Mouse (Mus musculus) NIH3T3 (cell line): ENCODE data around the gene Emc9.

Source experiments
- DNase-seq: peaks from one replicate; pipeline ENCODE4 v3.0.0-alpha.2; 2012; ENCODE audit warnings: low read depth

The Emc9 gene

GRCm38 (mm10) chr14:55560202-55561073 lies 24.7 kb downstream of the Emc9 start, which contains the start of gene A730061H03Rik:
Gene A730061H03Rik (minus strand): TSS chr14:55560406.
- peak; percentile 97 for DNase-seq

- peak; percentile 78 for DNase-seq
These were observed 25.3 kb downstream of the Emc9 start, which contains the start of gene Dcaf11 for GRCm38 (mm10) chr14:55559799-55560201. Gene Dcaf11 (plus strand): TSS chr14:55560006.

GRCm38 (mm10) chr14:55558740-55559448 lies 26.2 kb downstream of the Emc9 start:
- DNase-seq: no peak

DNA sequence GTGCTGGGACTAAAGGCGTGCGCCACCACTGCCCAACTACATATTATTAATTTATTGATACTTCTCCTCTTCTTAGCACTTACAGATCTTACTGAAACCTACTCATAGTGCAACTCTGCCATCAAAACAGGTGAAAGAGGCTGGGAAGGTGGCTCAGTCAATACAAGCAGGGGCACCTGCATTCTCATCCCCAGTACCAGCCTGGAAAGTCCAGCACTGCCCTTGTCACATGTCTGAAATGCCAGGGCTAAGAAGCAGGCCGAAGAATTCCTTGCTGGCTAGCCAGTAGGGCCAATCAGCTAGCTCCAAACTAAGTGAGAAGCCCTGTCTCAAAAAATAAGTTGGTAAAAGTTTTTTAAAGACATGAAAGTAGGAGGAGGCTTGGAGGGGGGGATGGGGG lies 27.5 kb downstream of the Emc9 start:
- no peak for DNase-seq

DNA sequence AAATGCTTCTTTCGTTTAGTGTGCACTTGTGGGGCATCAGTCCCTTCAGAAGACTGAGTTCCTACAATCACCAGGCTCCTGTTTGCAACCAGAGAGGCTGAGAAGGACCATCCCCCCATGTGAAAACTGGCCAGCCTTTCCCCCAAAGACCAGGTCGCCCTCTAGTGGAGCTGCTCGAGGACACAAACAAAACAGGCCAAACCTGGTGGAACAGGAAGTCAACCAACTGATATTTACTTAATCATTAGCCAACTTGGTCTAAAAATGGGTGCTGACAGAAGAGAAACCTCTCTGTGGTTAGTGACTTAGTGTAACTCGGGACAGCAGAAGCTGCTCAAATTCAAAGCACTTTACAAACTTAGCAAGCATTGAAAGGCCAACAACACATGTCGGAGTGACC lies 28.1 kb downstream of the Emc9 start:
- DNase-seq: peak; percentile 90

DNA sequence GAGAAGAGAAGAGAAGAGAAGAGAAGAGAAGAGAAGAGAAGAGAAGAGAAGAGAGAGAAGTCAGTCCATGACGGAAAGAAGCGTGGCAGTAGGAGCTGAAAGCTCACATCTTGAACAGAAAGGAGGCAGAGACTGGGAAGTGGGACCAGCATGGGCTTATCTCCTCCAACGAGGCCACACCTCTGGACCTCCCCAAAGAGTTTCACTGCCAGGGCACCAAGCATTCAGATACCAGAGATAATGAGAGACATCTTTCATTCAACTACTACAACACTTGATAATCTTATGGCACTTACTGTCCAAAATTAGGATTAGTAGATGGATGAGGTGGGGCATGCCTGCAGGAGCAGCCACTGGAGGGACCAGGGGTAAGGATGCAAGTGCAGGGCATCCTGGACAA lies 29.3 kb downstream of the Emc9 start:
- no peak for DNase-seq

- DNase-seq: no peak
These were observed 30.5 kb downstream of the Emc9 start for GRCm38 (mm10) chr14:55554635-55555034.

DNA sequence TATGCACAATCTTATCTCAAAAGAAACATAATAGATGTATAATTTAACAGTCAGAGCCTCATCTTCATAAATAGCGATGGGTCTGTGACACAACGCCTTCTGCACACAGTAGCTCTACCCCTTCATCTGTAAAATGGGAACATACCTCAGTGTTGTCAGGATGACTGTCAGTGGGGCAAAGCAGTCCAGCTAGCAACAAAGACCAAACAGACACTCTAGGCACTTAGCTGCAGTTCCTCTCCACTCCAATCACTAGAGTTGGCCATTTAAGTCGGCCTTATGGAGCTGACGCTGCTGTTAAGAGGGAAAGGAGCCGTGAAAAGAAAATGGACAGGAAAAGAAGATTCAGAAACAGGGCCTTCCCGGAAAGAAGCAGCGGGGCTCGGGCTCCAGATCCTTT lies 33.3 kb downstream of the Emc9 start:
- no peak for DNase-seq

DNA sequence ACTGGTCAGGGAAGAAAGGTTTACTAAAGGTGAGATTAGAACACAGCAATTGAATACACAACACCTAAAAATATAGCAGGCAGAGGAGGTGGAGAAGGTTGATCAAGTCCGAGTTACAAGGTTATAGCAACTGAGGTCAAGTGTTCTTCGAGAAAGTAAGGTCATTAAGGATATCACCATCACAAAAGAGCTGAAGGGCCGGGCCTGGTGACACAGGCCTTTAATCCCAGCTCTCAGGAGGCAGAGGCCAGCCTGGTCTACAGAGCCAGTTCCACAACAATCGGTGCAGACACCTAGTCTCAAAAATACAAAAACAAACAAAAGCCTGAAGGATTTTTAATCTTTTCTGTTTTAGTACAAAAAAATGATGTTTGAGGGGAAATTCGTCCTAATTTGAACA lies 33.8 kb downstream of the Emc9 start:
- no peak for DNase-seq

GRCm38 (mm10) chr14:55550191-55550590 lies 34.9 kb downstream of the Emc9 start:
- DNase-seq: no peak

GRCm38 (mm10) chr14:55544334-55544733 lies 40.8 kb downstream of the Emc9 start:
- DNase-seq: no peak

GRCm38 (mm10) chr14:55542268-55542667 lies 42.8 kb downstream of the Emc9 start:
- no peak for DNase-seq

- DNase-seq: peak; percentile 92
These were observed 44.2 kb downstream of the Emc9 start for GRCm38 (mm10) chr14:55540787-55541321.

GRCm38 (mm10) chr14:55540067-55540786 lies 44.9 kb downstream of the Emc9 start, which contains the start of gene Pck2:
Gene Pck2 (plus strand): TSS chr14:55540266.
- peak; percentile 95 for DNase-seq

DNA sequence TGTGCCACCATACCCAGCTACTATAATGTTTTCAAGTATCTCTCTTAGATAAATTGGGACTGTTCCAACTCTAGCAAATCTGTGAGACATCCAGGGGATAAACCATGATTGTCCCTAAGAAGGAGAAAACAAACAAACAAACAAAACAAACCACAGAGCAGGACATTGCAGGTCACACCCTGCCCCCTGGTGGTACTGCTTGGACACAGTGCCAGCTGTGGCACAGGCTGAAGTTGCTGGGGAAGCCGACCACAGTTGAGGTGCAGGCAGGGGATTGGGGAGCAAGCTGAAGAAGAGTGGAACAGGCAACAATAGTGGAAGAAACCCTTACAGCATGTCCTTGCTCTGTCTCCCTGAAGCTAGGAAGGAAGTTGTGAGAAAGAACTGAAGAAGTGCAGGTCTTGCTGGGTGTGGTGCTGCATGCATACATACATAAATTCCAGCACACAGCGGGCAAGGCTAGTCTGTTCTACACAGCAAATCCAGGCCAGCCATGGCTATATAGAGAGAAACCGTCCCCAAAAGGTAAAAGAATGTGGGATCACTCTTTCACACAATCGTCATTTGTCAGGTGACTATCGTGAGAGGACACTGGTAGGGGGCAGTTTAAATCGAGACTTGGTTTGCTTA lies 48.9 kb downstream of the Emc9 start:
- peak; percentile 59 for DNase-seq
